Mouse (Mus musculus) G1E (cell line): Measurements from ENCODE around the gene St7l.

Source experiments
- CTCF ChIP-seq: IDR thresholded peaks from 2 replicates; pipeline ENCODE4 v1.5.1; 2012; ENCODE audit warnings: low read depth, low read length, inconsistent platforms, mixed read lengths
- GATA1 ChIP-seq: IDR thresholded peaks from 2 replicates; pipeline ENCODE4 v1.6.1; 2012; ENCODE audit warnings: borderline replicate concordance, low read length, inconsistent platforms, mixed read lengths
- POLR2AphosphoS5 ChIP-seq: IDR thresholded peaks from 2 replicates; pipeline ENCODE4 v1.6.1; 2012; ENCODE audit warnings: low read depth, low read length, inconsistent platforms; ENCODE audit not compliant: insufficient replicate concordance
- TAL1 ChIP-seq: conservative IDR thresholded peaks from 2 replicates; pipeline ENCODE4 v1.6.1; 2012; ENCODE audit warnings: low read depth, low read length, inconsistent platforms, mixed read lengths

GRCm38 (mm10) chr3:104942682-104943081 is 78.9 kb downstream of the St7l start:
- TF ChIP-seq CTCF (no peak), GATA1 (no peak), POLR2AphosphoS5 (no peak), TAL1 (no peak)
